Comparison of ENCODE assay signal across 8 mouse cellular contexts in the genomic region with DNA sequence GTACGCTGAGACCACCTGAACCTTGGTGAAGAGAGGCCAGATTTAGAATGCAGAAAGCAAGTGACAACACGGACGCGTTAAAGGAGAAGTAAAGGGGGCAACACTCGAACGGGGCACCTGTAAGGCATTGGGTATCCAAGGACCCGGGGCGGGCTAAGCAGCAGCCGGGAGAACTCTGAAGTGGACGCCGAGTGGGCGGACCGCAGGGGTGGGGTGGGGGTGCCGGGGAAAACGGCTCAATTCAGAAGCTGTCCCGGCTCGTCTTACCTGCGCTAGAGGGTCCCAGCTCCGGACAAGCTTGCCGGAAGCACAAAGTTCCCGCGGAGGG. TPM values are rescaled to one million over a fixed set of nuclear protein-coding genes. Genes with fewer than 3 reads are reported as not detected.
DNase-seq lines count a peak whose midpoint lies in the region; ATAC-seq and TF ChIP-seq lines count a peak whose summit lies in the region.

No protein-coding gene starts in this region.

- DNase-seq in kidney, adult 8-10 months, result no peak
- no peak for DNase-seq in hindbrain, embryonic 14.5 days (ENCODE audit: low spot score)
- DNase-seq in midbrain, embryonic 14.5 days, result no peak
- DNase-seq in natural killer cell, adult 2 months (ENCODE audit: low spot score in 2 of 2), result no peak
- DNase-seq in adrenal gland, postnatal 25 days, result no peak
- no peak for DNase-seq in left cerebral cortex, adult 9 months (ENCODE audit: low spot score in 2 of 2)

- H3K9ac ChIP-seq in kidney, embryonic 15.5 days, result peak overlapping the region; percentile 84
- H3K9ac ChIP-seq in hindbrain, embryonic 14.5 days, result peak overlapping the region; percentile 72
- H3K9ac ChIP-seq in midbrain, embryonic 14.5 days (replicated peaks; ENCODE audit: low read length), result peak overlapping the region; percentile 65

- under 1% methylated on average over 22 of the region's 22 CpGs for WGBS in kidney, embryonic 15.5 days
- under 1% methylated on average over 22 of the region's 22 CpGs for whole genome bisulfite sequencing in hindbrain, embryonic 14.5 days
- under 1% methylated on average over 22 of the region's 22 CpGs for WGBS in midbrain, embryonic 14.5 days

- peak overlapping the region; percentile 96 for H3K4me3 ChIP-seq in kidney, embryonic 15.5 days (replicated peaks)
- H3K4me3 ChIP-seq in cortical plate, adult 2 months (ENCODE audit: insufficient read depth, low read length), result peak overlapping the region; percentile 50
- H3K4me3 ChIP-seq in hindbrain, embryonic 14.5 days (replicated peaks; ENCODE audit: low read length), result peak overlapping the region; percentile 88
- peak overlapping the region; percentile 64 for H3K4me3 ChIP-seq in midbrain, embryonic 14.5 days (replicated peaks; ENCODE audit: low read depth, low read length)

- H3K36me3 ChIP-seq in kidney, embryonic 15.5 days, result peaks cover 11% of the 10 kb centered on the region
- H3K36me3 ChIP-seq in hindbrain, embryonic 14.5 days (replicated peaks; ENCODE audit: control insufficient read depth, insufficient read depth), result no peaks in the 10 kb centered on the region
- H3K36me3 ChIP-seq in midbrain, embryonic 14.5 days (ENCODE audit: control insufficient read depth, insufficient read depth, low read length), result 0 out of 2 replicates have a peak, but pooled peaks cover 3% of the 10 kb centered on the region

- ATAC-seq in kidney, embryonic 15.5 days (replicated peaks; ENCODE audit: low FRiP score), result no peak
- ATAC-seq in hindbrain, embryonic 14.5 days (ENCODE audit: low FRiP score), result no peak; the same call in 1 of the 2 replicates
- no peak; the same call in 1 of the 2 replicates for ATAC-seq in midbrain, embryonic 14.5 days (ENCODE audit: low FRiP score, low TSS enrichment)

- peaks cover 32% of the 10 kb centered on the region for H3K4me1 ChIP-seq in kidney, embryonic 15.5 days
- peaks cover 3% of the 10 kb centered on the region; the same call in 1 of the 2 replicates for H3K4me1 ChIP-seq in cortical plate, adult 2 months (ENCODE audit: control insufficient read depth, insufficient read depth, low read length)
- peaks cover 34% of the 10 kb centered on the region for H3K4me1 ChIP-seq in hindbrain, embryonic 14.5 days (replicated peaks; ENCODE audit: control insufficient read depth, insufficient read depth, low read length)
- H3K4me1 ChIP-seq in midbrain, embryonic 14.5 days (ENCODE audit: control insufficient read depth, insufficient read depth, low read length), result peaks cover 30% of the 10 kb centered on the region

- H3K9me3 ChIP-seq in kidney, embryonic 15.5 days (replicated peaks), result no peaks in the 10 kb centered on the region
- H3K9me3 ChIP-seq in hindbrain, embryonic 14.5 days (ENCODE audit: control insufficient read depth, low read length), result no peaks in the 10 kb centered on the region
- no peaks in the 10 kb centered on the region for H3K9me3 ChIP-seq in midbrain, embryonic 14.5 days (ENCODE audit: control insufficient read depth, low read length)

- TF ChIP-seq POLR2A in cortical plate, adult 2 months (IDR thresholded peaks at IDR 0.05; ENCODE audit: extremely low read depth, insufficient read depth, low read length), result no peak

- TF ChIP-seq CTCF in cortical plate, adult 2 months (IDR thresholded peaks at IDR 0.05; ENCODE audit: extremely low read depth, insufficient read depth, low read length), result no peak

- H3K27me3 ChIP-seq in kidney, embryonic 15.5 days, result no peaks in the 10 kb centered on the region
- H3K27me3 ChIP-seq in hindbrain, embryonic 14.5 days (ENCODE audit: control insufficient read depth, insufficient read depth, low read length), result no peaks in the 10 kb centered on the region
- H3K27me3 ChIP-seq in midbrain, embryonic 14.5 days (ENCODE audit: control insufficient read depth, insufficient read depth, low read length), result no peaks in the 10 kb centered on the region

- H3K27ac ChIP-seq in kidney, embryonic 15.5 days, result peak overlapping the region; percentile 81
- no peak overlapping the region for H3K27ac ChIP-seq in cortical plate, adult 2 months (ENCODE audit: insufficient read depth, low read length)
- H3K27ac ChIP-seq in hindbrain, embryonic 14.5 days, result peak overlapping the region; percentile 56
- peak overlapping the region; percentile 68 for H3K27ac ChIP-seq in midbrain, embryonic 14.5 days (replicated peaks; ENCODE audit: low read depth, low read length)

- peak overlapping the region; percentile 79 for H3K4me2 ChIP-seq in kidney, embryonic 15.5 days
- H3K4me2 ChIP-seq in hindbrain, embryonic 14.5 days (replicated peaks), result peak overlapping the region; percentile 85
- peak overlapping the region; percentile 88 for H3K4me2 ChIP-seq in midbrain, embryonic 14.5 days (ENCODE audit: low read length)

RNA-seq across cellular contexts. Expression of gene Cnot9, which starts 0.5 kb away (rescaled TPM):
- polyA plus RNA-seq in kidney, embryonic 15.5 days (2015; fragmentation: Nextera tagmentation; extraction: Ambion mirVana), result 71.9 and 72.3 TPM in 2 replicates
- polyA plus RNA-seq in cortical plate, adult 2 months (2012; rRNA removed), result 25.0 and 26.5 TPM in 2 replicates
- polyA plus RNA-seq in hindbrain, embryonic 14.5 days (2014; fragmentation: Nextera tagmentation; extraction: Ambion mirVana), result 48.3 and 51.4 TPM in 2 replicates
- polyA plus RNA-seq in midbrain, embryonic 14.5 days (2014; fragmentation: Nextera tagmentation; extraction: Ambion mirVana), result 48.5 and 56.0 TPM in 2 replicates
- 26.3 and 27.2 TPM in 2 replicates for total RNA-seq in adrenal gland, postnatal 25 days (2021)

RNA-seq across cellular contexts. Expression of gene Plcd4, which starts 37.3 kb away (rescaled TPM):
- 0.53 and 1.3 TPM in 2 replicates for polyA plus RNA-seq in kidney, embryonic 15.5 days (2015; fragmentation: Nextera tagmentation; extraction: Ambion mirVana)
- 18.5 and 20.4 TPM in 2 replicates for polyA plus RNA-seq in cortical plate, adult 2 months (2012; rRNA removed)
- 4.9 and 5.6 TPM in 2 replicates for polyA plus RNA-seq in hindbrain, embryonic 14.5 days (2014; fragmentation: Nextera tagmentation; extraction: Ambion mirVana)
- 4.4 and 6.2 TPM in 2 replicates for polyA plus RNA-seq in midbrain, embryonic 14.5 days (2014; fragmentation: Nextera tagmentation; extraction: Ambion mirVana)
- 0.24 and 0.82 TPM in 2 replicates for total RNA-seq in adrenal gland, postnatal 25 days (2021)

RNA-seq across cellular contexts. Expression of gene Usp37, which starts 38.7 kb away (rescaled TPM):
- 33.2 and 34.3 TPM in 2 replicates for polyA plus RNA-seq in kidney, embryonic 15.5 days (2015; fragmentation: Nextera tagmentation; extraction: Ambion mirVana)
- polyA plus RNA-seq in cortical plate, adult 2 months (2012; rRNA removed), result 9.7 and 10.4 TPM in 2 replicates
- 26.5 and 26.8 TPM in 2 replicates for polyA plus RNA-seq in hindbrain, embryonic 14.5 days (2014; fragmentation: Nextera tagmentation; extraction: Ambion mirVana)
- polyA plus RNA-seq in midbrain, embryonic 14.5 days (2014; fragmentation: Nextera tagmentation; extraction: Ambion mirVana), result 26.7 and 33.1 TPM in 2 replicates
- 16.5 and 25.3 TPM in 2 replicates for total RNA-seq in adrenal gland, postnatal 25 days (2021)
